Mouse (Mus musculus) CH12.LX (cell line): Measurements from ENCODE around the gene Yif1b. TPM values are rescaled to one million over a fixed set of nuclear protein-coding genes. Genes with fewer than 3 reads are reported as not detected.

Experiments used
- DNase-seq: peaks from one replicate; pipeline ENCODE4 v3.0.0-alpha.2; 2013; ENCODE audit errors: extremely low read depth
- H3K27ac ChIP-seq: 2 replicates; pipeline ENCODE4 v1.5.1; 2012; ENCODE audit warnings: low read depth, mild to moderate bottlenecking, control low read depth, moderate library complexity; ENCODE audit not compliant: insufficient read depth
- H3K27me3 ChIP-seq: replicated peaks from 2 replicates; pipeline ENCODE3; 2012; ENCODE audit warnings: inconsistent platforms
- H3K36me3 ChIP-seq, 2 experiments: replicated peaks in 1 of 2; 2 replicates each; pipeline versions ENCODE3 to v1.6.1; 2012; ENCODE audit warnings: inconsistent platforms in 1 of 2, low read length in 1 of 2, mild to moderate bottlenecking in 1 of 2, mixed read lengths in 1 of 2, moderate library complexity in 1 of 2; ENCODE audit not compliant: control insufficient read depth in 1 of 2, insufficient read depth in 1 of 2
- H3K4me1 ChIP-seq, 2 experiments: 2 replicates each; pipeline ENCODE4 v1.6.1; 2012; ENCODE audit warnings: inconsistent platforms in 1 of 2, moderate library complexity in 1 of 2; ENCODE audit not compliant: insufficient read depth in 2 of 2, control insufficient read depth in 1 of 2
- H3K4me2 ChIP-seq: 2 replicates; pipeline ENCODE4 v1.6.1; 2012; ENCODE audit warnings: low read depth, mild to moderate bottlenecking, control low read depth; ENCODE audit not compliant: poor library complexity, insufficient read depth, severe bottlenecking
- H3K4me3 ChIP-seq, 3 experiments: fragments of 150-350 bp in 1 of 3; sonication (generic) in 1 of 3; replicated peaks in 1 of 3; 2 replicates each; pipeline versions ENCODE3 to v1.5.1; 2011 to 2012; ENCODE audit warnings: low read depth in 2 of 3, low read length in 2 of 3, mild to moderate bottlenecking in 2 of 3, moderate library complexity in 2 of 3, control low read depth in 1 of 3, improper control_type of control experiment in 1 of 3, inconsistent platforms in 1 of 3, mixed read lengths in 1 of 3; ENCODE audit not compliant: poor library complexity in 1 of 3
- H3K79me2 ChIP-seq: replicated peaks from 2 replicates; pipeline ENCODE4 v1.6.1; 2012; ENCODE audit warnings: mild to moderate bottlenecking, moderate library complexity; ENCODE audit not compliant: control insufficient read depth, poor library complexity, insufficient read depth, severe bottlenecking; ENCODE audit errors: extremely low read depth
- H3K9ac ChIP-seq: 2 replicates; pipeline ENCODE4 v1.6.1; 2012; ENCODE audit warnings: low read depth, mild to moderate bottlenecking, control low read depth, moderate library complexity; ENCODE audit not compliant: insufficient read depth
- H3K9me3 ChIP-seq: replicated peaks from 2 replicates; pipeline ENCODE3; 2012; ENCODE audit warnings: low read length, inconsistent platforms, mixed read lengths
- BHLHE40 ChIP-seq: IDR thresholded peaks from 2 replicates; pipeline ENCODE4 v1.6.1; 2011; ENCODE audit warnings: mild to moderate bottlenecking, low read depth, low read length, improper control_type of control experiment
- CHD1 ChIP-seq: IDR thresholded peaks from 2 replicates; pipeline ENCODE4 v1.6.1; 2012; ENCODE audit warnings: low read depth, low read length, improper control_type of control experiment, inconsistent platforms
- CHD2 ChIP-seq: IDR thresholded peaks from 2 replicates; pipeline ENCODE4 v1.6.1; 2011; ENCODE audit warnings: low read length, improper control_type of control experiment
- ELF1 ChIP-seq: IDR thresholded peaks from 2 replicates; pipeline ENCODE4 v1.6.1; 2014; ENCODE audit warnings: low read depth, mild to moderate bottlenecking, inconsistent platforms, low read length, improper control_type of control experiment
- EP300 ChIP-seq: IDR thresholded peaks from 2 replicates; pipeline ENCODE4 v1.6.1; 2011; ENCODE audit warnings: low read length, improper control_type of control experiment
- ETS1 ChIP-seq: conservative IDR thresholded peaks from 2 replicates; pipeline ENCODE4 v1.6.1; 2012; ENCODE audit warnings: low read depth, mild to moderate bottlenecking, inconsistent platforms, low read length, improper control_type of control experiment, moderate library complexity
- GABPA ChIP-seq: IDR thresholded peaks from 2 replicates; pipeline ENCODE4 v1.6.1; 2012; ENCODE audit warnings: low read depth, low read length, improper control_type of control experiment, inconsistent platforms; ENCODE audit not compliant: insufficient replicate concordance
- JUND ChIP-seq: conservative IDR thresholded peaks from 2 replicates; pipeline ENCODE4 v1.6.1; 2011; ENCODE audit warnings: low read depth, low read length, improper control_type of control experiment
- MAX ChIP-seq: IDR thresholded peaks from 2 replicates; pipeline ENCODE4 v1.6.1; 2011; ENCODE audit warnings: low read length, improper control_type of control experiment
- MAZ ChIP-seq: IDR thresholded peaks from 2 replicates; pipeline ENCODE4 v1.6.1; 2012; ENCODE audit warnings: low read depth, mild to moderate bottlenecking, inconsistent platforms, low read length, improper control_type of control experiment, moderate library complexity
- MXI1 ChIP-seq: IDR thresholded peaks from 2 replicates; pipeline ENCODE4 v1.6.1; 2011; ENCODE audit warnings: mild to moderate bottlenecking, low read depth, low read length, improper control_type of control experiment
- NELFE ChIP-seq: IDR thresholded peaks from 2 replicates; pipeline ENCODE4 v1.6.1; 2011; ENCODE audit warnings: low read depth, low read length, improper control_type of control experiment
- POLR2A ChIP-seq: IDR thresholded peaks from 2 replicates; pipeline ENCODE4 v1.6.1; 2011; ENCODE audit warnings: low read depth, mild to moderate bottlenecking, improper control_type of control experiment, low read length
- RAD21 ChIP-seq: IDR thresholded peaks from 2 replicates; pipeline ENCODE4 v1.6.1; 2011; ENCODE audit warnings: low read depth, mild to moderate bottlenecking, low read length, improper control_type of control experiment, moderate library complexity
- RCOR1 ChIP-seq: conservative IDR thresholded peaks from 2 replicates; pipeline ENCODE4 v1.6.1; 2012; ENCODE audit warnings: low read depth, mild to moderate bottlenecking, inconsistent platforms, low read length, improper control_type of control experiment
- SIN3A ChIP-seq: IDR thresholded peaks from 2 replicates; pipeline ENCODE4 v1.6.1; 2012; ENCODE audit warnings: low read length, improper control_type of control experiment, inconsistent platforms
- SMC3 ChIP-seq: IDR thresholded peaks from 2 replicates; pipeline ENCODE4 v1.6.1; 2011; ENCODE audit warnings: low read depth, low read length, improper control_type of control experiment
- UBTF ChIP-seq: IDR thresholded peaks from 2 replicates; pipeline ENCODE4 v1.6.1; 2012; ENCODE audit warnings: low read depth, mild to moderate bottlenecking, inconsistent platforms, low read length, improper control_type of control experiment, moderate library complexity
- USF1 ChIP-seq: IDR thresholded peaks from 2 replicates; pipeline ENCODE4 v1.6.1; 2014; ENCODE audit warnings: low read depth, mild to moderate bottlenecking, inconsistent platforms, low read length, improper control_type of control experiment
- USF2 ChIP-seq: conservative IDR thresholded peaks from 2 replicates; pipeline ENCODE4 v1.6.1; 2011; ENCODE audit warnings: low read depth, low read length, improper control_type of control experiment
- ZNF384 ChIP-seq: IDR thresholded peaks from 2 replicates; pipeline ENCODE4 v1.6.1; 2012; ENCODE audit warnings: low read depth, low read length, improper control_type of control experiment, inconsistent platforms
- dilution Hi-C: fragments of 300-500 bp; cut with MboI; formaldehyde crosslinking; loops from 2 replicates; pipeline ENCODE4 v1.14.3; 2020; ENCODE audit warnings: low sequenced_read_pairs; ENCODE audit not compliant: extremely low pct_unique_long_range_greater_than_20kb, extremely low pct_ligation_motif_present
- in situ Hi-C: fragments of 300-500 bp; cut with MboI; formaldehyde crosslinking; loops from 3 replicates; pipeline ENCODE4 v1.14.3; 2019; ENCODE audit warnings: low sequenced_read_pairs, low pct_ligation_motif_present, low pct_unique_long_range_greater_than_20kb, mixed read lengths
- polyA plus RNA-seq: library from polyadenylated mRNA; unstranded; fragments of >175 nt; gene quantifications from 2 replicates; pipeline ENCODE4 v1.2.1, GENCODE M21; 2012; ENCODE audit warnings: low read depth; ENCODE audit not compliant: insufficient read length
- total RNA-seq, 2 experiments: library from RNA; depleted of rRNA; stranded (reverse); fragments of 300-350 nt in 1 of 2; fragments of >200 nt in 1 of 2; gene quantifications; 2 replicates each; pipeline ENCODE4 v1.2.3; 2012 to 2014

The Yif1b gene
- total and polyA plus RNA-seq, 3 experiments = 63.0 to 99.4 (median 69.4) TPM

DNA sequence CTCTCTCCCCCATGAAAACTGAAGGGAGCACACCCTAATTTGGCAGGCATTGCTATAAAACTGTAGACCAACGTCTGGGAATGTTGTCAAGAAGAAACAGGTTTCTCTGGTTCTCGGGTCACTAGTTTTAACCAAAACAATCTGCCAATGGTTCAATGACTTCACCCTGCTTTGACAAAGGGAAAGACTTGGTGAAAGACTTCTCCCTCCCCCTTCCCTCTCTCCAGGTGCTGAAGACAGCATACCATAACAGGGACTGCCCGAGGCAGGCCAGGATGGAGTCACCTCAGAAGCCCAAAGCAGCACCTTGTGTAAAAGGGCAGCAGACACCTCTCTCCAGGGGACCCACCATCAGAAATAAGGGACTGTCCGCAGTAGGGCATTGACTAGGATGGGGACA is 28.8 kb downstream of the Yif1b start:
- in situ Hi-C loops (no loop called here), dilution Hi-C loops (no loop called here)
- Histone ChIP-seq H3K27me3 (no peaks in the 10 kb centered on the region), H3K27ac (no peak overlapping the region), H3K4me2 (no peak overlapping the region), H3K9me3 (no peaks in the 10 kb centered on the region), H3K79me2 (no peaks in the 10 kb centered on the region), H3K36me3 (no peaks in the 10 kb centered on the region), H3K4me1 (peaks cover 0 to 45% of the 10 kb centered on the region in 2 experiments; a peak in 2 of 4 replicates), H3K9ac (no peak overlapping the region), H3K4me3 (no peak overlapping the region)
- no peak for TF ChIP-seq CHD1
- TF ChIP-seq USF2 = no peak
- no peak for TF ChIP-seq JUND
- no peak for TF ChIP-seq ETS1
- TF ChIP-seq EP300 = no peak
- no peak for TF ChIP-seq MAX
- no peak for TF ChIP-seq SIN3A
- no peak for TF ChIP-seq POLR2A
- no peak for TF ChIP-seq RCOR1
- TF ChIP-seq CHD2 = no peak
- no peak for TF ChIP-seq MXI1
- TF ChIP-seq SMC3 = no peak
- no peak for TF ChIP-seq UBTF
- TF ChIP-seq RAD21 = no peak
- no peak for TF ChIP-seq ELF1
- TF ChIP-seq MAZ = no peak
- no peak for TF ChIP-seq GABPA
- no peak for TF ChIP-seq BHLHE40
- TF ChIP-seq ZNF384 = no peak
- no peak for DNase-seq

DNA sequence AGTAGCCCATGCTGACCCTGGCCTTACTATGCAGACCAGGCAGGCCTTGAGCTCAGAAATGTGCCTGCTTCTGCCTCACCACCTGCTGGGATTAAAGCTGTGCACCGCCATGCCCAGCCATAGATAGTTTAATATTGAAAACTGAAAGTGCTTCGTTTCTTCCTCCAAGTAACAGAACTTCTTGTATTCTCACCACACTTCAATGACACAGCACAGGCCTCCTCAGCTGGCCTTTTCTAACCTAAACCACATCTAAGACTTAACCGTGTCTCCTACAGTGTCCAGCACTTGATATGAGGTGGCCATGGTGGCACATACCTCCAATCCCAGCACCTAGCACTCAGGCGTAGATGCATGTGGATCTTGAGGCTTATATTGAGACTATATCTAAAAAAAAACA is 32.3 kb downstream of the Yif1b start:
- Histone ChIP-seq H3K27ac (no peak overlapping the region), H3K9me3 (no peaks in the 10 kb centered on the region), H3K79me2 (no peaks in the 10 kb centered on the region), H3K9ac (no peak overlapping the region), H3K27me3 (peaks cover 2% of the 10 kb centered on the region), H3K4me2 (no peak overlapping the region), H3K4me1 (peaks cover 0 to 17% of the 10 kb centered on the region in 2 experiments; a peak in 2 of 4 replicates), H3K36me3 (no peaks in the 10 kb centered on the region), H3K4me3 (no peak overlapping the region)
- no peak for DNase-seq
- dilution Hi-C loops = no loop called here
- in situ Hi-C loops = no loop called here
- TF ChIP-seq USF1 = no peak
- TF ChIP-seq EP300 = no peak
- no peak for TF ChIP-seq NELFE
- no peak for TF ChIP-seq ELF1
- TF ChIP-seq SMC3 = no peak
- no peak for TF ChIP-seq POLR2A
- no peak for TF ChIP-seq GABPA
- TF ChIP-seq RCOR1 = no peak
